Mouse (Mus musculus) olfactory bulb, adult 2 months (tissue): ENCODE results near the gene Parp6. TPM values are rescaled to one million over a fixed set of nuclear protein-coding genes. Genes with fewer than 3 reads are reported as not detected.

Source experiments
- H3K27ac ChIP-seq: fragments of 200-500 bp; 2 replicates; pipeline ENCODE4 v1.5.1; 2012; ENCODE audit warnings: low read depth, low read length; ENCODE audit not compliant: insufficient read depth
- H3K4me1 ChIP-seq: fragments of 200-500 bp; 2 replicates; pipeline ENCODE4 v1.6.1; 2012; ENCODE audit warnings: low read length; ENCODE audit not compliant: control insufficient read depth, insufficient read depth
- H3K4me3 ChIP-seq: fragments of 200-500 bp; 2 replicates; pipeline ENCODE4 v1.5.1; 2012; ENCODE audit warnings: mild to moderate bottlenecking, low read depth, low read length, moderate library complexity; ENCODE audit not compliant: insufficient read depth
- CTCF ChIP-seq: fragments of 200-500 bp; IDR thresholded peaks from 2 replicates; pipeline ENCODE4 v1.5.1; 2012; ENCODE audit warnings: low read depth, mild to moderate bottlenecking, low read length, moderate library complexity; ENCODE audit not compliant: insufficient read depth
- POLR2A ChIP-seq: fragments of 200-500 bp; IDR thresholded peaks from 2 replicates; pipeline ENCODE4 v1.6.1; 2012; ENCODE audit warnings: mild to moderate bottlenecking, low read depth, low read length, moderate library complexity; ENCODE audit not compliant: insufficient read depth
- WGBS: fragments of 180-500 bp; shearing (Covaris S2); methylation state at CpG from one replicate; pipeline ENCODE4 v1.1.7; 2018; 5-methylcytosine and 5-hydroxymethylcytosine counted together
- polyA plus RNA-seq: library from polyadenylated mRNA; stranded (reverse); fragments of >200 nt; gene quantifications from 2 replicates; pipeline ENCODE4 v1.2.4, GENCODE M21; 2012; ENCODE audit warnings: low replicate concordance; ENCODE audit not compliant: missing spikeins, insufficient read depth, insufficient read length

Gene Parp6
- polyA plus RNA-seq: not detected in 2 replicates

DNA sequence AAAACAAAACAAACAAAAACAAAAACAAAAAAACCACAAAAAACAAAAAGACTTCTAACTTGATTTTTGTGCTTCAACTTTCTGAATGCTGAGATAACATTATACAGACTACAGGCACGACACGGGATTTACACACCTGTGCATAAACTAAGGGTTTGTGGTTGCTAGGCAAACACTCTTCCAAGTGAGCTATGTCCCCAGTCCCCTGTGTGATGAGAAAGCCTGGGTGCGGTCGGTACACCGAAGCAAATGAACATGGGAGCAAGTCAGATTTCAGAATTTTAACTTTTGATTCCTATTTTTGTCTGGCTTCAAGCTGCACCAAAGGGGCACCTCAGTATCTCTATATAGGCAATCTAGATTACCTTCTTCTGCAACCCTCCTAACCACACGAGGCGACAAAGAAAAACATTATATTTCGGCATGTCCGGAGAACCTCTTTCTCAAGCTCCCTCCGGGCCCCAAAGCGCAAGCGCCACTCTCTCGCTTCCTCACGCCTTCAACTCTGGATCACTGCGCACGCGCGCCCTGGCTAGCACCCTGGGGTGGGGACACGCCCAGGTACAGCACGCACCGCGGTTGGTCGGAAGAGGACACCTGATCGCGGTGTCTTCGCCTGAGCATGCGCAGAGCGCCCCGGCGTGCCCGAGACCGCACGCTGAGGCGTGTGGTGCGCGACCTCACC, at the start of gene Parp6:
Parp6 (plus strand) TSS at position 663 of the 685 bp plus-strand sequence.
- WGBS: under 1% methylated on average over 35 of the region's 36 CpGs
- TF ChIP-seq CTCF: no peak
- peak; percentile 64 for TF ChIP-seq POLR2A
- peak within 1 kb of the TSS; percentile 10; the same call in 1 of the 2 replicates for H3K27ac ChIP-seq
- no peaks in the 10 kb centered on the region for H3K4me1 ChIP-seq
- peak within 1 kb of the TSS; percentile 92 for H3K4me3 ChIP-seq

- H3K4me3 ChIP-seq: no peak overlapping the region
- no peak overlapping the region for H3K27ac ChIP-seq
- no peaks in the 10 kb centered on the region for H3K4me1 ChIP-seq
- WGBS: 84% methylated on average over 2 of the region's 2 CpGs
- TF ChIP-seq POLR2A (no peak), CTCF (no peak)
Observed at GRCm38 (mm10) chr9:59571852-59572251, 45.2 kb upstream of the Parp6 start.

- 6% methylated on average over 13 of the region's 13 CpGs for WGBS
- TF ChIP-seq CTCF (no peak), POLR2A (no peak)
- H3K27ac ChIP-seq: no peak overlapping the region; the same call in 1 of the 2 replicates
- H3K4me1 ChIP-seq: peaks cover 10% of the 10 kb centered on the region
- peak overlapping the region; percentile 60 for H3K4me3 ChIP-seq
Observed at GRCm38 (mm10) chr9:59577401-59577800, 39.7 kb upstream of the Parp6 start.

- no peak within 1 kb of the TSS; the same call in 1 of the 2 replicates for H3K27ac ChIP-seq
- no peak for TF ChIP-seq CTCF
- peak; percentile 27; the same call in 1 of the 2 replicates for TF ChIP-seq POLR2A
- peak within 1 kb of the TSS; percentile 60 for H3K4me3 ChIP-seq
- H3K4me1 ChIP-seq: peaks cover 10% of the 10 kb centered on the region
- WGBS: under 1% methylated on average over 61 of the region's 61 CpGs
Observed at GRCm38 (mm10) chr9:59577844-59578504, 39.1 kb upstream of the Parp6 start, which contains the start of gene Celf6. Gene Celf6, plus strand, starts transcription at chr9:59577917.

GRCm38 (mm10) chr9:59578505-59578867, 38.6 kb upstream of the Parp6 start:
- H3K4me3 ChIP-seq: peak overlapping the region; percentile 60
- H3K27ac ChIP-seq: no peak overlapping the region
- peaks cover 10% of the 10 kb centered on the region for H3K4me1 ChIP-seq
- TF ChIP-seq CTCF: no peak
- under 1% methylated on average over 20 of the region's 20 CpGs for WGBS

- Histone ChIP-seq H3K4me1 (peaks cover 13% of the 10 kb centered on the region), H3K27ac (no peak overlapping the region), H3K4me3 (no peak overlapping the region)
- 5% methylated on average over 13 of the region's 13 CpGs for WGBS
- TF ChIP-seq POLR2A (no peak), CTCF (peak; percentile 68)
Observed at GRCm38 (mm10) chr9:59584871-59585308, 32.2 kb upstream of the Parp6 start.

GRCm38 (mm10) chr9:59588252-59588651, 28.8 kb upstream of the Parp6 start:
- H3K4me3 ChIP-seq: no peak overlapping the region
- WGBS: 28% methylated on average over 5 of the region's 5 CpGs
- peak overlapping the region; percentile 87 for H3K27ac ChIP-seq
- TF ChIP-seq POLR2A (no peak), CTCF (no peak)
- peaks cover 26% of the 10 kb centered on the region for H3K4me1 ChIP-seq

DNA sequence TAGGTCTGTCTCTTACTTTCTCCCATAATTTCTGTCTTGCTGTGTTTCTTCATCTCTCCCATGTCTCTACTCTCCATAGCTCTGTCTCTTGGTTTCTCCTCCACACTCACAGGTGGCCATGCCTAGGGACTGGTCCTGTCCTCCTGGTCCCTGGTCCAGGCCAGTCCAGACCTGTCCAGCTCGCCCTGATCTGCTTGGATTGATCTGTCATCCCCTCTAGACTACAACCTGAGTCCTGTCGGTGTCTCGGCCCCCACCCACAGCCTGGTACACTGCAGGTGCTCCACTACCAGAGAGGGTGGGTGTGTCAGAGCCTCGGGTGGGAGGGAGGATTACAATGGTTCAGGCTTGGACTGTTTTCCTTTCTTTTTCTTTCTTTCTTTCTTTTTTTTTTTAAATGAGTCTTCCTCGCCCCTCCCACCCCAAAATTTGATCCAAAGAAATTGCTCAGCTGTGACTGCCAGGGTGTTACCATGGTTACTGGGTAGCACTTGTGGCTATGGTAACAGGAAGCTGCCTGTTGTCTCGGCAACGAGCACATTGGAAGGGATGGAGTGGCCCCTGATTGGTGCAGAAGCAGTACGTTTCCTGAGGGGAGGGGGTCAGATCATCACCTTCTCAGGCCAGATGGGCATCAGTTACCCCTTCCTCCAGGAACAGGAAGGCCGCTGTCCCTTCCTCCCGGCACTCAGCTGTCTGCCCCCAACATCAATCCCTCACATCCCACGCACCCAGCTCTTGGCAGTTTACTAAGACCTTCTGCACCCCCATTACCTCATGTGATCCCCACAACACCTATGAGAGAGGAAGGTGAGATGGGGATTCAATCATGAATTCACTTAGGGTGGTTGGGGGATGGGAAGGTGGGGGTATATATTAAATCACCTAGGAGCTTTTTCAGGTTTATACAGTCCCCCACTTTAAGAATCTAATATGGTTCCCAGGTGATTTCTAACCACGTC, 28.1 kb upstream of the Parp6 start:
- no peak for TF ChIP-seq POLR2A
- TF ChIP-seq CTCF: no peak
- H3K27ac ChIP-seq: peak overlapping the region; percentile 99
- WGBS: 12% methylated on average over 12 of the region's 12 CpGs
- H3K4me3 ChIP-seq: peak overlapping the region; percentile 34
- peaks cover 26% of the 10 kb centered on the region for H3K4me1 ChIP-seq
